Mouse (Mus musculus): ENCODE results near the gene Lbh.

Gene Lbh

DNA sequence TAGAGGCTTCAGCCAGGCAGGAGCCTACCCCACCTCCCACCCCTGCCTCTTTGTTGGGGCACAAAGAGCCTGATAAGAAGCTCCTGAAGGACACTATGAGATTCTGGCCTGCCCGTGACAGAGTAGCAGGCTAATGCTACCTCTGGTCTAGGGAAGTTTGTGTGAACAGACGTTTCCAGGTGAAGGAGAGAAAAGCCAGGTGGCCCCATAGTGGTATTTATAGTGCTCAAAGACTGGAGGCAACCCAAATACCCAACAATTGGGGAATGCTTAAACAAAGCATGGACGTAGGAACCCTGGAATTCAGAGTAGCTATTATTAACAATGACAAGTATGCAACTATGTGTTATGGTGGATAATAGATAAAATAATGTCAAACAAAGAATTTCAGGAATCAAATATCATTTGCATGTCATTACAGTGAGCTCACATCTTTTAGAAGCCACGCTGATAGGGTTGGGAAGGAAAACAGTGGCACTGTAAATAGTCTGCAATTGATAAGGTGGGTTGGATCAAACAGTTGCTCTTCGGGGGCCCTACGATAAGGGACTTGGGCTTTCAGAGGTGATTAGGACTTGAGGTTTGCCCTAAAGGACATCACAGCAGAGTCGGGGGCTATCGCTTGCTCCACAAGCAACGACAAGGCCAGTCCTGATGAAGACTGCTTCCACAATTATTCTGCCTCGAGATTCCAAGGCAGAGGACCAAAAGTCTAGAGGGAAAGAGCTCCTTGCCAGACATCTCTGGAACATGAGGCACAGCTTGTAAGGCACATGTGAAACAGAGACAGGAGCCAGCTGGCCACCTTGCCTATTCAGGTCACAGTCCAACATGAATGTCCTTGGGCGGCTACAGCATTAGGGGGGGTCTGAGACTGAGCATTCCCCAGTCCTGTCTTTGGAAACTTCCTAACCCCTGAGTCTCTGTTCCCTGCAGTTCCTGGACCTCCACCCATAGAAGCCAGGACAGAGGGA lies 58.4 kb downstream of the Lbh start:
- no peak for DNase-seq (ENCODE audit: low spot score)

DNA sequence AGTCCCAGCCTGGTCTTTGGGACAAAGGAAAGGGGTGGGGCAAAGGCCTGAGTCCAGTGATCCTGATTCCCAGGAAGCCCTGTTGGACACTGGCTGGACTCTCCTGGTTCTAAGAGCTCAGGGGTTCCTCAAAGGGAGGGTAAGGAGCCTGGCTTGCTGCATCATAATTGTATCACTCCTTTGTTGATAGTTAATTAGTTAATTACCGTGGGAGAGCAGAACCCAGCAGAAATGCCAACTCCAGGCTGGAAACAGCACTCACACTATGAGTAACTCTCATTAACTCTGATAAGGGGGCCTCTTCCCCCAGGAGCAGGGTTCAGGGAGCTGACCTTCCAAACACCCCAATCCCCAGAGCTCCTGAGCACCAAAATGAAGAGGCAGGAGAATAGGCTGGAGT lies 59.5 kb downstream of the Lbh start:
- DNase-seq (ENCODE audit: low spot score), result no peak

DNA sequence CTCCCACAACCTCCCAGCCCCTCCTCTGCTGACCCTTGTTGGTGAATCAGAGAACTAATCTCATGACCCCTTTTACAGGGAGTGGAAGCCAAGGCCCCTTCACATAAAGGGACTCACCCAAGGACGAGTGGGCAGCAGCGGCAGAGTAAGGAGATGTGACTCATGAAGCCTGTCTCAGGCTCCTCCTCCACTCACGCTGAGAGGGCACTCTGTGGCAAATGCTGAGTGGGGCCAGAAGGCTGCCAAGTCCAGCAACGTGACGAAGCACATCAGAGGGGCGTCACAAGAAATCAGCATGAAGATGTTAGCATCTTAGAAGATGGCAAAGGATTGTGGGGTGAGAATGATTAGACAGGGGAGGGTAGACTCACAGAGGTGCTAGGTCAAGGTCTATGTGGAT lies 64.1 kb downstream of the Lbh start:
- no peak for DNase-seq (ENCODE audit: low spot score)

DNA sequence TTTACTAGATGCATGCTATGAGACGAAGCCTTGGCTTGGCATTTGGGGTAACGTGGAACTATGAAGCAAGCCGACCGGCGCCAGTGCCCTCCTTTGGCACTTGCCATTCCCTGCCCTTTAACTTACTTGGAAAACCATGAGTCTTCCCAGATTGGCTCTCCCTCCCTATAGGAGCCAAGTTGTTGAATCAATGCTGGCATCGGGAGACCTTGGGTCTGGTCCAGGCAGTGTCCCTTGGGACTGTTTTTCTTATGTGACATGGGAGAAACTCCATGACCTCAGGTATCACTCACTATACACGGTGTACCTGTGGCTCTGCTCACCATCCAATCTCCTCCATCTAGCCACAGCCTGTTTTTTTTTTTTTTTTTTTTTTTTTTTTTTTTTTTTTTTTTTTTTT lies 65.4 kb downstream of the Lbh start:
- no peak for DNase-seq (ENCODE audit: low spot score)

DNA sequence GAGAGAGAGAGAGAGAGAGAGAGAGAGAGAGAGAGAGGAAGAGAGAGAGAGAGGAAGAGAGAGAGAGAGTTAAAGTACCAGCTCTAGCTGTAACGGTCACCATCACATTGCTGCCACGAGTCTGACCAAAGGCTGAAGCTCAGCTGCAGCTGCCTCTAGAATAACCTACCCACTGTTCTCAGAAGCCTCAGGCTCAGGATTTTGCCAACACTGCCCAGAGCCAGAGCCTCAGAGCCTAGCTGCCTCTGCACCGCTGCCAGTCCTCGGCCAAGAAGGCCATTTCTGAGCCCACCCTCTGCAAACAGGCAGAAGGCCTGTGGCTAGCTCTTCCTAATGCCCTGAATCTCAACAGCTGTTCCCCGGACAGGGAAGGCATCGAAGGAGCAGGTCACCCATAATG lies 70.9 kb downstream of the Lbh start:
- DNase-seq (ENCODE audit: low spot score), result no peak

All from MN1 (cell line).